Mouse (Mus musculus): Measurements from ENCODE around the gene Slc15a1. TPM values are rescaled to one million over a fixed set of nuclear protein-coding genes. Genes with fewer than 3 reads are reported as not detected.

The Slc15a1 gene
- total RNA-seq (2021): under 1 TPM; 0.20 to 0.28 TPM
- long read RNA-seq, experiment 1: 0 reads
- long read RNA-seq, experiment 2: 0 reads

GRCm38 (mm10) chr14:121504781-121505484 lies at the start of gene Slc15a1:
Gene Slc15a1, minus strand, starts transcription at chr14:121505252.
- no peak for DNase-seq (ENCODE audit: low spot score in 2 of 2)

GRCm38 (mm10) chr14:121553785-121554184 lies 48.7 kb upstream of the Slc15a1 start:
- DNase-seq (ENCODE audit: low spot score in 2 of 2): no peak

DNA sequence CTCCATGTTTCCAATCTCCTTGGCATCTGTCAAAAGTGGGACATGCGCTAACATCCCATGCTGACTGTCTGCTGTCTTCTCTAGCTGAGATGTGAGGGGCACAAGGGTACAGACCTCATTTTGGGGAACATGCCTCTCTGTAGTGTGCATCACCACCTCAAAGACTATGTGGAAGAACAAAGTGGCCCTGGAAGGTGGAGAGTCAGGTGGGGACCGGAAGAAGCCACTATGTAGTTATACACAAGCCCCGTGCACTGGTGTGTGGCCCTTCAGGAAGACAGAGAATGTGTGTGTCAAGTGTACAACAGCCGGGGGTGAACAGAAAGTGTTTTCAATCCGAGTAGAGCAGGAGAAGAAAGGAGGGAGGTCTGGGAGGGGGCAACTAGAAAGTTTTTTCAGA lies 47.5 kb upstream of the Slc15a1 start:
- no peak for DNase-seq (ENCODE audit: low spot score in 2 of 2)

- DNase-seq (ENCODE audit: low spot score in 2 of 2): no peak
Observed at GRCm38 (mm10) chr14:121549834-121550233, 44.8 kb upstream of the Slc15a1 start.

DNA sequence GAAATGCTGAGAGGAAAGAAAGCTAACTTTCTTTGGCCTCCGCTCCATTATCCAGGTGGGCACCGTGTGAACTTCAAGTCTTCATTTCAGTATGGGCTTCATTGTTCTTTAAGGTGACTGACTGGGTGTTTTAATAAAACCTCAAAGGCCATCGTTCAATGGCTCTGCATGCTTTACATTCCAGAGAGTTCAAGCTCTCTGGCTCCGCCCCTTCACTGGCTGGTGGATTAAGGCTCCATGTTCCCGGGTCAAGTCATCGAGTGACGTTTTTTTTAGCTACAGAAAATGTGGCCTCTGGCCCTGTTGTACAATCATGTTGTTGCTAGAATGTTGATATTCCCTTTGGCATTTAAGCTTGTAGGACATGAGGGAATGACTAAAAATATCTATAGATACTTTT lies 42.7 kb upstream of the Slc15a1 start:
- DNase-seq (ENCODE audit: low spot score in 2 of 2): no peak

DNA sequence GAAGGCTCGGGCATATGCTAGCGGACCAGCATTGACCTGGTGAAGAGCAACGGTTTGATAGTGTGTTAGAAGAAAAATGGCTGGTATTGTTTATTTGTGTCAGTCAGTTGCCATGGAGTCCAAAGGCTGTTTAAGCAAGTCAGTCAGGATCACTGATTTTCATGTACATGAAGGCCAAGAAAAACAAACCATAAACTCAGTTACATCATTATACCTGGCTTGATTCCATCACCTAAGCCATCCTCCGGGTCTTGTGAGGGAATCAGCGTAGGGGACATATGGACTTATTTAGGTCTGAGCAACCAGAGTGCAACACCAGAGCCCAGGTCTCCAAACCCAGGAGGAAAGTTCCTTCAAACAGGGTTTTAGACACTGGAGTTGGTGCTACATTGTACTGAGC lies 41.6 kb upstream of the Slc15a1 start:
- DNase-seq (ENCODE audit: low spot score in 2 of 2): no peak

DNA sequence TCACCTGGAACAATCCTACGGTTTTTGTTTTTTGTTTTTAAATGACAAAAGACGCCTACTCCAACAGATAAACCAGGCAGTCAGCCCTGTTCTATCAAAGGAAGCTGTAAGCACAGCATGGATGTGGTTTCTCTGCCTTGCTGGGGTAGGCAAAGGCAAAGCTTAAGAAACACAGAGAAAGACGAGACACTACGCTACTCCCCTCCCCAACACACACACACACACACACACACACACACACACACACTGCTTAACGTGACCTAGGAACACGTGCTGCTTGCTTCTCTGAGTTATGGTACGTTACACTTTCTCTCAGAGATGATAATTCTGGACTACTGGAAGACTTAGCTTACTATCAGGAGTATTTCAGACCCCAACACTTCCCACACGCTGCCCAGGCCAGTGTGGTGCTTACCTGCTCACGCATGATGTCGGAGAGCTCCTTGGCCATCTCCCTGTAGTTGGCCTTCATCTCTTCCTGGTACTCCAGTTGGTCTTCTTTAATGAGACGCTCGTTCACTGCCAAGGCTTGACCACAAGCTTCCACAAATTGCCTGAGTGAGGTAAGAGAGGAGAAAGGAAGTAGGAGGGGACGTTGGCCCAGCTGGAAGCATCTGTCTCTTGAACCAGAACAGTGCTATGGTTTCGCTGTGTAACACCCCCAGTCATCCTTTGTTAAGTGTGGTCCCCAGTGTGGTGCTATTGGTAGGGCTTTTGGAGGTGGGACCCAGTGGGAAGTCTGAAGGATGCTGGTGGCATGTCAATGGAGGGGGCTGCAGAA lies 40.7 kb upstream of the Slc15a1 start:
- DNase-seq (ENCODE audit: low spot score in 2 of 2): no peak

- DNase-seq (ENCODE audit: low spot score in 2 of 2): no peak
Observed at GRCm38 (mm10) chr14:121541262-121541661, 36.2 kb upstream of the Slc15a1 start.

- DNase-seq (ENCODE audit: low spot score in 2 of 2): no peak
Observed at GRCm38 (mm10) chr14:121534501-121534900, 29.4 kb upstream of the Slc15a1 start.

DNA sequence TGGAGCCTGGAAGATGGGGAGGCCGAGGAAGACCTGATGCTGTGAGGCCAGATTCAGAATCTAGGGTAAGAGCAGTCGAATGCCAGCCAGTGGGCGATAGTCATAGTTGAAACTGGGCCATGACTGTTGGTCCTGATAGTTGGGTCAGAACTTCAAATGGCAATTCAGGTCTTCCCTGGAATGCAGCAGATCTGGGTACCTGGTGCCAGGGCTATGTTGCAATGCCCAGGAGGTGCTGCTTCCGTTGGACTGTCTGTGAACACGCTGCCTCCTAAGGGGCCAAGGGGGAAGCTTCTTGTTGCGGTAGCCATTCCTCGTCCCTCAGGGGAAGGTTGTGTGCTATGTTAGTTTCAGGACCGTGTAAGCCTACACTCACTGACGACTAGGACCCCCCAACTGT lies 25.8 kb upstream of the Slc15a1 start:
- no peak for DNase-seq (ENCODE audit: low spot score in 2 of 2)

DNA sequence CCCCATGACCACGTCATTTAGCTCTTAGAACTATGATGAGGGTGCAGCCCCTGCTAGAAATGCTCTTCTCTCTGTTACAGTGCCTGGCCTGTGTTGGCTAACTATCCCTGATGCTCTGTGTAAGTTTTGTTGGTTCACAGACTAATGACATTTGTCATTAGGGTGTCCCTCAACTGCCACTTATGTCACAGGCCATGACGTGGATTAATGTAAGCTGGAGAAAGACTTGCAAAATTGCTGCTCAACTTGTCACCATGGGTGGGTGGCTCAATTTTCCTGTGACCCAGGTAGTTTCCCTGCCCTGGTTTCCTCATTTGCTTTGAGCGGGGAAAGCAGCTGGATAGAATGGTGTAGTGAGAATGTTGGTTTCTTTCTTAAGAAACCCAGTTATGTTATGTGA lies 22.8 kb upstream of the Slc15a1 start:
- DNase-seq (ENCODE audit: low spot score in 2 of 2): no peak

GRCm38 (mm10) chr14:121527201-121527600 lies 22.1 kb upstream of the Slc15a1 start:
- DNase-seq (ENCODE audit: low spot score in 2 of 2): no peak

DNA sequence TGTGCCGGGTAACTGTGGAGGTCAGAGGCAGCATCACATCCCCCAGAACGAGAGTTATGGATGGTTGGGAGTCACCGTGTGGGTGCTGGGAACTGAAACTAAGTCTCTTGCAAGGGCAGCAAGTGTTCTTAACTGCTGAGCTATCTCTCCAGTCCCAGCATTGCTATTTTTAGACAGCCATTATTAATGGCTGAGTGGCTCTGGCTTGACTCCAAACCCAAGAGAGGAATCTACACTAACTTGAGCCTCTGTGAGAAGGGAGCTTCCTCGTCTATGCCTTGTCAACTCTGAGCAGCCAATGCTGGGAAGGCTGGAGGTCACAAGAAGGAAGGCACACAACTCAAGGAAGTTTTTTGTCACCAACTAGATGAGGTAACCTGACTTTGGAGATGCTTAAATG lies 16.7 kb upstream of the Slc15a1 start:
- DNase-seq (ENCODE audit: low spot score in 2 of 2): no peak

DNA sequence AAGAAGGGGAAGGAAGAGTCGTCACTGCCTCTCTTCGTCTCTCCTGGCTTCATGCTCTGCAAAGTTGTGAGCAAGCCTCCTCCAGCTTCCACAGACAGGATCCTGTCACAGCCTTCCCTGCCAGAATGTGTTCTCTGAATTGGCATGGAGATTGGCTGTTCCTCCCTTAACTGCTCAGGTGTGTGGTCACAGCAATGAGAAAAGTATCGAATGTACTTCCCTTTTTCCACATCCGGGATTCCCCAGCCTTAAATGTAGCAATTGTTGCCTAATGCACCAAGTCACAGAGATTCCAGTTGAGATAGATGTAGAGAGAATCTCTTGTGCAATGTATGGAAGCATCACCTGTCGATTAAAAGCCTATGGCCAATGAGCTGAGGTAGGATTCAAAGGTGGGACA lies 11.8 kb upstream of the Slc15a1 start:
- no peak for DNase-seq (ENCODE audit: low spot score in 2 of 2)

- no peak for DNase-seq (ENCODE audit: low spot score in 2 of 2)
Observed at GRCm38 (mm10) chr14:121508929-121509328, 3.9 kb upstream of the Slc15a1 start.

GRCm38 (mm10) chr14:121506336-121506735 lies 1.3 kb upstream of the Slc15a1 start:
- DNase-seq (ENCODE audit: low spot score in 2 of 2): no peak

DNA sequence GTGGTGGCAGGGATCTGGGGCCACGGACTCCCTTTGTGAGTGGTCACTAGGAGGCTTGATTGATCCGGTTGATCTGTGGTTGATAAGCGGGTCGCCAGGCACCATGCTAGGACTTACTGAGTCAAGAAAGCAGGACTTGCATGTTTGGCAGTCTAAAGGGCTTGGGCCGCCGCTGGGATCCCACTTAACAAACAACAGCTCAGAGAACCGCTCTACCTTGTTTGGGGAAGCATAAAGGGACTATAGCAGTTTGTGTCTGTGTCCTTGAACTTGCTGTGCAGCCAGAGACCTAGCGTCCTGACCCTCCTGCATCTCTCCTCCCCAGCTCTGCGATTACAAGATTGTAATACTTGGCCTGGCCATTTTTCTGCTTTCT lies 421 bp upstream of the Slc15a1 start:
- DNase-seq (ENCODE audit: low spot score in 2 of 2): no peak

DNA sequence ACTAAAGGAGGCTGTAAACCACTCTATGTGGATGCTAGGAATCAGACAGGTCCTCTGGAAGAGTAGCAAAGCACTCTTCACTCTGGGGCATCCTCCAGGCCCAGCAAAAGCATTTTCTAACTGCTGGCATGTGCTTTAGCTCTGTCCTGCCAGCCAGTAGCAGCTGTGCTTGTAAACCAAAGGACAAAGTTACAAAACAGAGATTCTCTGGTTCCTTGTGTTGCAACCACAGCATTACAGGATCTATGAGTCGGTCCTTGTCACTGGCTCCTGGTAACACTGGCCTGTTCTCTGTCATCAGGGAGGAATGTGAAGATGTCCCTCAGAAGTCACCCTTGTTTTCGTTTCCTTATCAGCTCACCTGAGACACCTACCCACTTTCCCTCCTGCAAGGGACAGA lies 4.5 kb downstream of the Slc15a1 start:
- no peak for DNase-seq (ENCODE audit: low spot score in 2 of 2)

GRCm38 (mm10) chr14:121499769-121500168 lies 5.3 kb downstream of the Slc15a1 start:
- DNase-seq (ENCODE audit: low spot score in 2 of 2): no peak

- DNase-seq (ENCODE audit: low spot score in 2 of 2): no peak
Observed at GRCm38 (mm10) chr14:121497800-121498199, 7.3 kb downstream of the Slc15a1 start.

- DNase-seq (ENCODE audit: low spot score in 2 of 2): no peak
Observed at GRCm38 (mm10) chr14:121495741-121496140, 9.3 kb downstream of the Slc15a1 start.

DNA sequence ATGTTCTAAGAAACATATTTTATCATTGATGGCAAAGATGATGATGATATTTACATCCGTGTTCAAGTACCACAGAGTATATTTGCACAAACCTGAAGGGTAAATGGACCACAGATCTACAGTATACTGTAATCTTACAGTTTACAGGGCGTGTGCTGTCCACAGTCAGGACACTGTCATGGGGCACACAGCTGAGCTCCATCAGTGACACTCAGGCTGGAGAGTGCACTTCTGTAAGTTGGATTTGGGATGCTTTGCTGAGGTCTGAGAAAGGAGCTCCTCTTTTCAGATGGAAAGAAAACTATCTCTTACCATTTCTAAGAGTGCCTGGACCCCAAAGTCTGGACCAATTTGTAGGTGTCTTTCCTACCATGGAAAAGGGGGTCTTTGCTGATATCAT lies 9.9 kb downstream of the Slc15a1 start:
- no peak for DNase-seq (ENCODE audit: low spot score in 2 of 2)

GRCm38 (mm10) chr14:121494238-121494637 lies 10.8 kb downstream of the Slc15a1 start:
- no peak for DNase-seq (ENCODE audit: low spot score in 2 of 2)
